Mouse (Mus musculus) layer of hippocampus, adult 8-10 months (tissue): ENCODE measurements around the gene AC161166.1. TPM values are rescaled to one million over a fixed set of nuclear protein-coding genes. Genes with fewer than 3 reads are reported as not detected.
"Not testable (repeated sequence)": the region's sequence is repeated elsewhere in the genome, so short reads cannot be mapped to it uniquely, and the experiment has no call there.

ENCODE experiments used
- DNase-seq, 2 experiments: peaks; one replicate each; pipeline ENCODE4 v3.0.0; 2022; ENCODE audit warnings: low spot score in 2 of 2
- total RNA-seq, 4 experiments: library from RNA; stranded (reverse); gene quantifications; 2 replicates each; pipeline ENCODE4 v1.2.4; 2022

The AC161166.1 gene
- total RNA-seq, 4 experiments from 2014 or later: not detected

- no peak for DNase-seq
Observed at GRCm38 (mm10) chr7:24486654-24487130, 25.6 kb downstream of the AC161166.1 start.

GRCm38 (mm10) chr7:24485481-24485880 lies 26.8 kb downstream of the AC161166.1 start:
- peak in 1 of 2 experiments; percentile 33 for DNase-seq

DNA sequence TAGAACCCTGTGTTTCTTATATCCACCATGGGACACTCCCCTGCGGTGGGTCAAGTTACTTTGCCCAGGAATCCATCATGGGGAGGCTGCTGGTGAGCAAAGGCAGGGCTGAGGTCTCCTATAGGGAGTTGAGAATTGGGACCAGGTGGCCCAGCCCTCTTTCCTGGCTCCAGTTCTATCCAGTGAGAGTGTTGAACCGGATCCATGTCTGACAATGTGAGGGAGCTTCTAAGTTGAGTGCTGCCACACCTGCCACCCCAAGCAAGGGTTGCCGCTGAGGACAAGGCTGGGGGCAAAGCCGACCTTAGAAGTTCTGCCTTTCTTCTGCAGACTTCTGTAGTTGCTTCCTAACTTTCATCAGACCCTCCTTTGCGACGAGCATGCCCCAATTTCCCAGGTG lies 29.0 kb downstream of the AC161166.1 start:
- not testable (repeated sequence) for DNase-seq

- no peak for DNase-seq
Observed at GRCm38 (mm10) chr7:24482208-24483020, 29.8 kb downstream of the AC161166.1 start.

DNA sequence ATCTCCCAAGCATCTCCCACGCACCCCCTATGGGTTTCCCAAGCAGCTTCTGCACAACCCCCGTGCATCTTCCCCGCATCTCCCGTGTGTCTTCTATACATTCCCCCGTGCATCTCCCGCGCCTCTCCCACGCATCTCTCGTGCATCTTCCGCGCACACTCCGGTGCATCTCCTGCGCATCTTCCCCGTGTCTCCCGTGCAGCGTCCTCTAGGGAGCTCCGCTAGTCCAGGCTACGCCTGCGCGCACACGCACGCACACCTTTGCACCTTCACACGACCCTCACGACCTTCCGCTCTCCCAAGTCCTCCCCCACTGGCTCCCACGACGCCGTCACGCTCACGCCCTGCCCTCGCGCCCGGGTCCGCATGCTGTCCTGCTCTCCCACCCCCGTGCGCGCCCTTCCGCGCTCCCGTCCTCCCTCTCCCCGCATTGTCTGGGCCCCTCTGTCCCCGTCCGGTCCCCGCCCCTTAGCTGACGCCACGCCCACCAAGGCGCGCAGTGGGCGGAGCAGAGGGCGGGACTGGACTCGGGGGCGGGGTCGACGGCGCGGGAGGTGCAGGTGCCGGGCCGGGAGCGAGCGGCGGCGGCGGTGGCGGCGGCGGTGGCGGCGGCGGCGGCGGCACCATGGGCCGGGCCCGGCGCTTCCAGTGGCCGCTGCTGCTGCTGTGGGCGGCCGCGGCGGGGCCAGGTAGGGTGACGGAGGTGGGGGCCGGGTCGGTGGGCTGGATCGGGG lies 30.6 kb downstream of the AC161166.1 start, which contains the start of gene Cadm4:
Cadm4 (plus strand) TSS at position 550 of the 734 bp plus-strand sequence.
- peak; percentile 70 to 81 for DNase-seq

DNA sequence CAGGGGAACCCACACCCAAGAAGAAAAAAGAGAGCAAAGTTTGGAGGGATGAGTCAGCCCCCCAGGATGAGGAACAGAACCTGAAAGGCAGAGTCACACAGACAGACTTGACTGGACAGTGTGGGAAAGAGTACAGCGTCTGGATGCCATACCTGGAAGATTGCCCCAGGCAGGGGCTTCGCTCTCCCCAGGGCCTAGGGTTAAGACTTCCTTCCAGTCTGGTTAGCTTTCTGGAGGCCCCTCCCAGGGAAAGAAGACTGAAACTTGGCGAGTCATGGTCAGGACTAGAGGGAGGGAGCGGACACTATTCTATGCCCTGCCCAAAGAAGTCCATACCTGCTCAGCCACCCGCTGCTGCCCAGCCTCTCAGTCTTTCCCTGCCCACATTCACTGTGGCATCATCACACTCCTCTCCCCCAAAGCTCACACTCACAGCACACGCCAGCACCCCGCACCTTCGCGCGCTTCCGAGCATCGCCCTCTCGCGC lies 31.2 kb downstream of the AC161166.1 start:
- no peak for DNase-seq

DNA sequence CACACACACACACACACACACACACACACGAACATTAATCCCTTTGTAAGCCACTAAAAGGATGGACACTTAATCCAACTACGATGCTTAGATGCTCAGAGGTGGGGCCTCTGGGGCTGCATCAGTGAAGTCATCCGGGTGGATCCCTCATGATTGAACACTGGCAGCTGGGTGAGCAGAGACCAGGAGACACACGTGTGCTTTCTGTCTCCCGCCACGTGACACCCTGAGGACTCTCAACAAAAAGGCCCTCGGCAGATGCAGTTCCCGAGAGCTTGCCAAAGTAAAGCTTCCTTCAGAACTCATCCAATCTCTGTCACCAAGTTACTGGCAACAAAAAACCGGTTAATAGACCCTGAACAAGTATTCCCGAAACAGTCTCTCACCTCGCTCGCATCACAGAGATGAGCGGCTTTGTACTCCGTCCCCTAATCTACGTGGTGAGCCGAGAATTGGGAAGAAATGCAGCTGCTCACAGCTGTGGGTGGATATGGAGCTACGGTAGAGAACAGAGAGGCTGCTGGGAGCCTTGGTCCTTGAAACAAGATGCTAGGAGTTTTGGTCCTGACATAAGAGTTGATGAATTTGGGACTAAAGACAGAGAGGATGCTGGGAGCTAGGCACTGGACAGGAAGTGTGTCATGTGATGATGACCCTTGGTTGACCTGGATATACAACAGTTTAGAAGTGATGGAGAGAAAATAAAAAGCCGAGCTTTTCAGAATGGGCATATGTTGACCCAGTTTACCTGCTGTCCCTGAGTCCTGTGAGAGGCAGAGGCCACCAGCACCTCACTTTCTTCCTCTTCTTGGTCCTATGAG lies 31.9 kb downstream of the AC161166.1 start:
- peak in 1 of 2 experiments; percentile 44 for DNase-seq

GRCm38 (mm10) chr7:24479685-24480084 lies 32.6 kb downstream of the AC161166.1 start:
- no peak for DNase-seq

GRCm38 (mm10) chr7:24478911-24479310 lies 33.3 kb downstream of the AC161166.1 start:
- no peak for DNase-seq

DNA sequence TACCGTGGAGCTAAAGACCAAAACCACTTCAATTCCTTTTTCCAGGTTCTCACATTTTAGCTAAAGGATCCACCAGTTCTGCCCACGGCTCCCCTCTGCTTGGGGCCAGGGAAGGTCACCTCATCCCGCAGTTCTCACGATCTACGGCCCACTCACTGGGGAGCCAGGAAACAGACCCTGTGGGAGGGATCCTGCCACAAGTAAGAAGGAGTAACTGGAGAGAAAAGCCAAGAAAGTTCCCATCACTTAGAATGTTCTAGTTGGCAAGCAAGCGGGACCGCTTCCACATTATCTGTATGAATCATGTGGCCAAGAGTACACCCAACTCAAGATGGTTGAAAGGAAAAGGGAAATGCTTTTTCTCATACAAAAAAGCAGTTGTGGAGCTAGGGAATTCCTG lies 35.4 kb downstream of the AC161166.1 start:
- no peak for DNase-seq

- DNase-seq: no peak
Observed at GRCm38 (mm10) chr7:24476338-24476737, 35.9 kb downstream of the AC161166.1 start.

DNA sequence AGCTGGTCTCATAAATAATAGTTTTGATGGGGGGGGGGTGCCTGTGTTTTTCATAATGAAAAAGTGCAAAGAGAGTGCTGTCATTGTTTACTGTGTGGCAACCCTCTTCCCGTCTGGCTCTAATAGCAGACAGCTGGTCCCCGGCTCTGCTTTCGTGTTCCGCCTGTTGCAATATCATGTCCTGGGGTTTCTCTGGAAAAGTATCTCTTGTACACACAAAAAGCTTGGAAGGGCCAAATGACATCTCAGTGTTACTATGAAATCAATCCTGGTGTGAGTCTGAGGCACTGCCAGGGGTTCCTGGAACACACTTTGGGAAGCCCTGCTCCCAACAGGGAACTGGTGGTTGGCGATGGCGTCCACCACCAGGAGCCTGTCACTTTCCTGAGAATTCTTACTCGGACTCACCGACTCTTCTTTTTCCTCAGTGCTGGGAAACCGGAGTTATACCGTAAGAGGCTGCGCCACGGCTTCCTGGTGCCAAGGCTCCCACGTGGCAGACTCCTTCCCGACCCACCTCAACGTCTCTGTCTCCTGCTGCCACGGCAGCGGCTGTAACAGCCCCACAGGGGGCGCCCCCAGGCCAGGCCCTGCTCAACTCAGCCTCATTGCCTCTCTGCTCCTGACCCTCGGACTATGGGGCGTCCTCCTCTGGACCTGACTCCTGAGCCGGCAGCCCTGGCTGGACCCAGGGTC lies 37.3 kb downstream of the AC161166.1 start:
- DNase-seq: peak; percentile 69 to 74

GRCm38 (mm10) chr7:24473913-24474529 lies 38.2 kb downstream of the AC161166.1 start:
- peak; percentile 59 to 72 for DNase-seq

DNA sequence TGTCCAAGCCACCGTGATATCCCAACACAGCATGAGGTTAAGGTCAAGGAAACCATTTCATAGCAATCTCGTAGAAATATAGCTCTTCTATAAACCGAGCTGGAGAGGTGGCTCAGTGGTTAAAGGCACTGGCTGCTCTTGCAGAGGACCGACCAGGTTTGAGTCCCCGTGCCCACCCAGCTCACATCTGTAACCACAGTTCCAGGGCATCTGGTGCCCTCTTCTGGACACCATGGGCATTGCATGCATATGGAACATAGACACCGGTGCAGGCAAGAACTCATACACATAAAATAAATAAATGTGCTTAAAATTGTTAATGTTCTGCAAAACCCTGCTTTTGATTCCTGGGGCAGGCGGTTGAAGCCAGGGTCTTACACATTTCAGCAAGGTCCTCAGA lies 39.3 kb downstream of the AC161166.1 start:
- DNase-seq: no peak

DNA sequence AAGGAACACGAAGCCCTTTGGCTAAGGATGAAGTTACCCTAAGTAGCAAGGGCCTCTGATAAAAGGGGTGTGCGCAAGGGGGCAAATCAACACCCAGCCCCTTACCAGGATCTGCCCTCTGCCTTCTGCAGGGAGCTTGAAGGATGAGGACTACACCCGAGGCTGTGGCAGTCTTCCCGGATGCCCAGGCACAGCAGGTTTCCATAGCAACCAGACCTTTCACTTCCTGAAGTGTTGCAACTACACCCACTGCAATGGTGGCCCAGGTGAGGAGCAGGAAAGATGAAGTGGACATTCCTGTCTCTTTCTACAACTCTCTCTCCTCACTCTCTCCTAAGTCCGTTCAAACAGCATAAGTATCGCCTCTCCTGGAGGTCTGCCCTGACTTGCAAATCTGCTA lies 39.8 kb downstream of the AC161166.1 start:
- no peak for DNase-seq

GRCm38 (mm10) chr7:24470356-24470755 lies 41.9 kb downstream of the AC161166.1 start:
- no peak for DNase-seq

GRCm38 (mm10) chr7:24469126-24469525 lies 43.1 kb downstream of the AC161166.1 start:
- DNase-seq: no peak

- DNase-seq: no peak
Observed at GRCm38 (mm10) chr7:24467886-24468285, 44.4 kb downstream of the AC161166.1 start.

GRCm38 (mm10) chr7:24466835-24467234 lies 45.4 kb downstream of the AC161166.1 start:
- no peak for DNase-seq
